ENCODE assay signal across 8 mouse cellular contexts in the genomic region with DNA sequence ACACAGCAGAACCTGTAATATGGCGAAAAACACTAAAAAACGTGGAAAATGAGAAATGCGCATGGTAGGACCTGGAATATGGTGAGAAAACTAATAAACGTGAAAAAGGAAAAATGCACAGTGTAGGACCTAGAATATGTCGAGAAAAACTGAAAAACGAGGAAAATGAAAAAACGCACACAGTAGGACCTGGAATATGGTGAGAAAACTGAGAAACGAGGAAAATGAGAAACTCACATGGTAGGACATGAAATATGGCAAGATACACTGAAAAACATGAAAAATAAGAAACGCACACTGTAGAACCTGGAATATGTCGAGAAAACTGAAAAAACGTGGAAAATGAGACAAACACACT.
DNase-seq lines count a peak whose midpoint lies in the region; ATAC-seq and TF ChIP-seq lines count a peak whose summit lies in the region.

No protein-coding gene starts in this region.

- TF ChIP-seq POLR2A in CH12.LX (IDR thresholded peaks at IDR 0.05; ENCODE audit: low read depth, low read length) = no peak

- ATAC-seq in heart, postnatal 0 days (ENCODE audit: insufficient read depth, low read depth) = 0 out of 2 replicates have a peak, but pooled peaks have one; percentile 10
- 0 out of 2 replicates have a peak, but pooled peaks have one; percentile 13 for ATAC-seq in embryonic facial prominence, embryonic 12.5 days (ENCODE audit: insufficient number of reproducible peaks, insufficient read depth, low FRiP score, low TSS enrichment)
- peak; percentile 36; the same call in 1 of the 2 replicates for ATAC-seq in midbrain, embryonic 11.5 days (ENCODE audit: low FRiP score)

- H3K79me2 ChIP-seq in CH12.LX (replicated peaks; ENCODE audit: control insufficient read depth, extremely low read depth, insufficient read depth, poor library complexity, severe bottlenecking) = no peaks in the 10 kb centered on the region

- dilution Hi-C loops in CH12.LX (cut with MboI; ENCODE audit: extremely low pct_ligation_motif_present, extremely low pct_unique_long_range_greater_than_20kb, low sequenced_read_pairs) = no loop called here

- no peak overlapping the region for H3K27ac ChIP-seq in heart, postnatal 0 days (ENCODE audit: low read depth)
- H3K27ac ChIP-seq in CH12.LX (ENCODE audit: insufficient read depth, low read depth) = no peak overlapping the region
- no peak overlapping the region for H3K27ac ChIP-seq in embryonic facial prominence, embryonic 12.5 days
- no peak overlapping the region for H3K27ac ChIP-seq in midbrain, embryonic 11.5 days (ENCODE audit: low read depth, low read length)
- H3K27ac ChIP-seq in left cerebral cortex, adult 2 months = no peak overlapping the region

- no peak for TF ChIP-seq EP300 in heart, postnatal 0 days (IDR thresholded peaks at IDR 0.05; ENCODE audit: low read depth)
- TF ChIP-seq EP300 in CH12.LX (IDR thresholded peaks at IDR 0.05; ENCODE audit: low read length) = no peak

- TF ChIP-seq RAD21 in CH12.LX (IDR thresholded peaks at IDR 0.05; ENCODE audit: low read depth, low read length) = no peak

- peaks cover 32% of the 10 kb centered on the region for H3K9me3 ChIP-seq in heart, postnatal 0 days (replicated peaks; ENCODE audit: control insufficient read depth, low read length)
- H3K9me3 ChIP-seq in CH12.LX (replicated peaks; ENCODE audit: low read length) = peaks cover 11% of the 10 kb centered on the region
- H3K9me3 ChIP-seq in embryonic facial prominence, embryonic 12.5 days = peaks cover 43% of the 10 kb centered on the region
- peaks cover 30% of the 10 kb centered on the region for H3K9me3 ChIP-seq in midbrain, embryonic 11.5 days (ENCODE audit: control insufficient read depth, low read length)

- H3K9ac ChIP-seq in heart, postnatal 0 days (replicated peaks; ENCODE audit: low read depth, low read length) = no peak overlapping the region
- H3K9ac ChIP-seq in CH12.LX (ENCODE audit: insufficient read depth, low read depth) = no peak overlapping the region
- no peak overlapping the region for H3K9ac ChIP-seq in embryonic facial prominence, embryonic 12.5 days
- H3K9ac ChIP-seq in midbrain, embryonic 11.5 days (ENCODE audit: low read length) = no peak overlapping the region

- 75% methylated on average over 11 of the region's 11 CpGs for WGBS in heart, postnatal 0 days
- 67% methylated on average over 11 of the region's 11 CpGs for WGBS in embryonic facial prominence, embryonic 12.5 days
- WGBS in midbrain, embryonic 11.5 days = 82% methylated on average over 11 of the region's 11 CpGs

- H3K4me3 ChIP-seq in heart, postnatal 0 days (ENCODE audit: low read depth, low read length) = no peak overlapping the region
- H3K4me3 ChIP-seq in CH12.LX (replicated peaks in 1 of 3; ENCODE audit: low read depth in 2 of 3, low read length in 2 of 3, poor library complexity in 1 of 3) = no peak overlapping the region
- no peak overlapping the region for H3K4me3 ChIP-seq in embryonic facial prominence, embryonic 12.5 days
- H3K4me3 ChIP-seq in midbrain, embryonic 11.5 days (ENCODE audit: low read depth, low read length) = no peak overlapping the region
- no peak overlapping the region for H3K4me3 ChIP-seq in left cerebral cortex, adult 2 months

- H3K36me3 ChIP-seq in heart, postnatal 0 days (replicated peaks; ENCODE audit: control insufficient read depth, insufficient read depth, low read length) = no peaks in the 10 kb centered on the region
- no peaks in the 10 kb centered on the region for H3K36me3 ChIP-seq in CH12.LX (replicated peaks in 1 of 2; ENCODE audit: control insufficient read depth in 1 of 2, insufficient read depth in 1 of 2, low read length in 1 of 2)
- no peaks in the 10 kb centered on the region for H3K36me3 ChIP-seq in embryonic facial prominence, embryonic 12.5 days
- no peaks in the 10 kb centered on the region for H3K36me3 ChIP-seq in midbrain, embryonic 11.5 days (ENCODE audit: control insufficient read depth, insufficient read depth, low read length)

- TF ChIP-seq CTCF in heart, postnatal 0 days (IDR thresholded peaks at IDR 0.05; ENCODE audit: low read depth) = no peak
- TF ChIP-seq CTCF in CH12.LX (conservative IDR thresholded peaks at IDR 0.05 in 1 of 2, IDR thresholded peaks at IDR 0.05 in 1 of 2; ENCODE audit: low read depth in 2 of 2, low read length in 2 of 2) = no peak; a peak in 1 of 4 replicates
- no peak for TF ChIP-seq CTCF in left cerebral cortex, adult 2 months (IDR thresholded peaks at IDR 0.05)

- DNase-seq in heart, postnatal 0 days (ENCODE audit: low spot score) = no peak
- no peak for DNase-seq in heart, adult 8-10 months (ENCODE audit: low spot score)
- DNase-seq in CH12.LX (ENCODE audit: extremely low read depth) = peak; percentile 13
- DNase-seq in midbrain, embryonic 11.5 days (ENCODE audit: low spot score, missing footprints) = peak; percentile 82
- no peak for DNase-seq in left cerebral cortex, adult 2 months (ENCODE audit: extremely low spot score in 1 of 2, low spot score in 2 of 2)
- no peak for DNase-seq in thymus, adult 18-20 months
- DNase-seq in right cerebral cortex, postnatal 25 days = no peak

- no peak overlapping the region for H3K4me2 ChIP-seq in heart, postnatal 0 days (ENCODE audit: low read depth, low read length)
- H3K4me2 ChIP-seq in CH12.LX (ENCODE audit: insufficient read depth, low read depth, poor library complexity, severe bottlenecking) = no peak overlapping the region
- no peak overlapping the region for H3K4me2 ChIP-seq in embryonic facial prominence, embryonic 12.5 days (replicated peaks)
- H3K4me2 ChIP-seq in midbrain, embryonic 11.5 days = no peak overlapping the region

- intact Hi-C loops in left cerebral cortex, adult 2 months (cut with DNase I) = no loop called here

- in situ Hi-C loops in CH12.LX (cut with MboI; ENCODE audit: low pct_ligation_motif_present, low pct_unique_long_range_greater_than_20kb, low sequenced_read_pairs) = no loop called here

- H3K4me1 ChIP-seq in heart, postnatal 0 days (ENCODE audit: control insufficient read depth, insufficient read depth) = no peaks in the 10 kb centered on the region
- H3K4me1 ChIP-seq in CH12.LX (ENCODE audit: control insufficient read depth in 1 of 2, insufficient read depth in 2 of 2) = peaks cover 0 to 7% of the 10 kb centered on the region in 2 experiments; a peak in 1 of 4 replicates
- no peaks in the 10 kb centered on the region for H3K4me1 ChIP-seq in embryonic facial prominence, embryonic 12.5 days
- no peaks in the 10 kb centered on the region for H3K4me1 ChIP-seq in midbrain, embryonic 11.5 days (ENCODE audit: control insufficient read depth, insufficient read depth, low read length)

- no peaks in the 10 kb centered on the region for H3K27me3 ChIP-seq in heart, postnatal 0 days (ENCODE audit: control insufficient read depth, insufficient read depth, low read length)
- H3K27me3 ChIP-seq in CH12.LX (replicated peaks) = no peaks in the 10 kb centered on the region
- no peaks in the 10 kb centered on the region for H3K27me3 ChIP-seq in embryonic facial prominence, embryonic 12.5 days
- no peaks in the 10 kb centered on the region for H3K27me3 ChIP-seq in midbrain, embryonic 11.5 days (ENCODE audit: control insufficient read depth, insufficient read depth, low read length)

TF ChIP-seq in CH12.LX, 34 proteins besides CTCF, POLR2A, EP300 and RAD21:
- no peak for TF ChIP-seq RCOR1 (conservative IDR thresholded peaks at IDR 0.05; ENCODE audit: low read depth, low read length)
- 0 out of 2 replicates have a peak, but pooled peaks have one; percentile 26 for TF ChIP-seq MAZ (IDR thresholded peaks at IDR 0.05; ENCODE audit: low read depth, low read length)
- TF ChIP-seq ETS1 (conservative IDR thresholded peaks at IDR 0.05; ENCODE audit: low read depth, low read length) = no peak
- TF ChIP-seq ZKSCAN1 (IDR thresholded peaks at IDR 0.05; ENCODE audit: borderline replicate concordance, low read depth, low read length) = peak; percentile 5; the same call in 1 of the 2 replicates

Comparison
In these comparisons a context has a peak if more than half of its experiments do, and no peak if none do; other contexts are left out.
1. DNase-seq: peak in CH12.LX (single experiment) and midbrain, embryonic 11.5 days (single experiment); none in heart, postnatal 0 days (single experiment), heart, adult 8-10 months (single experiment), left cerebral cortex, adult 2 months (0 of 2), thymus, adult 18-20 months (0 of 2) and right cerebral cortex, postnatal 25 days (single experiment).
2. Peak in every context shown above with its lines, with median percentiles within 50 percentile points of each other: ATAC-seq.